Mouse (Mus musculus) bone marrow macrophage, adult 2 months (primary cell): ENCODE results near the gene Disc1. TPM values are rescaled to one million over a fixed set of nuclear protein-coding genes. Genes with fewer than 3 reads are reported as not detected.

ENCODE experiments used
- H3K27ac ChIP-seq: 2 replicates; pipeline ENCODE4 v1.5.1; 2012; ENCODE audit warnings: low read depth, low read length; ENCODE audit not compliant: insufficient read depth
- H3K4me1 ChIP-seq: 2 replicates; pipeline ENCODE4 v1.6.1; 2012; ENCODE audit warnings: low read length; ENCODE audit not compliant: control insufficient read depth, insufficient read depth
- H3K4me3 ChIP-seq: 2 replicates; pipeline ENCODE4 v1.5.1; 2012; ENCODE audit warnings: mild to moderate bottlenecking, low read length, moderate library complexity; ENCODE audit not compliant: insufficient read depth
- CTCF ChIP-seq: IDR thresholded peaks from 2 replicates; pipeline ENCODE4 v1.5.1; 2012; ENCODE audit warnings: low read depth, mild to moderate bottlenecking, low read length, moderate library complexity
- POLR2A ChIP-seq: IDR thresholded peaks from 2 replicates; pipeline ENCODE4 v1.6.1; 2012; ENCODE audit warnings: mild to moderate bottlenecking, low read depth, low read length, borderline replicate concordance
- polyA plus RNA-seq: library from polyadenylated mRNA; stranded (reverse); fragments of >200 nt; gene quantifications from 2 replicates; pipeline ENCODE4 v1.2.4, GENCODE M21; 2012; ENCODE audit not compliant: missing spikeins, insufficient read depth, insufficient read length

The Disc1 gene
- polyA plus RNA-seq, 1 experiment: 2.8 TPM

GRCm38 (mm10) chr8:125254188-125255005 lies 200.4 kb downstream of the Disc1 start:
- peaks cover 11% of the 10 kb centered on the region for H3K4me1 ChIP-seq
- peak overlapping the region; percentile 51 for H3K4me3 ChIP-seq
- TF ChIP-seq CTCF (no peak), POLR2A (no peak)
- no peak overlapping the region for H3K27ac ChIP-seq

- TF ChIP-seq POLR2A (no peak), CTCF (no peak)
These were observed 201.2 kb downstream of the Disc1 start for GRCm38 (mm10) chr8:125255006-125255685.

GRCm38 (mm10) chr8:125257660-125258059 lies 203.7 kb downstream of the Disc1 start:
- peaks cover 11% of the 10 kb centered on the region for H3K4me1 ChIP-seq
- TF ChIP-seq CTCF (no peak), POLR2A (no peak)
- no peak overlapping the region for H3K27ac ChIP-seq
- H3K4me3 ChIP-seq: no peak overlapping the region

More at GRCm38 (mm10) chr8:125255006-125255685, 201.2 kb downstream of the Disc1 start:
- Histone ChIP-seq H3K4me3 (peak overlapping the region; percentile 15; the same call in 1 of the 2 replicates), H3K27ac (no peak overlapping the region), H3K4me1 (peaks cover 11% of the 10 kb centered on the region)

- H3K4me3 ChIP-seq: no peak overlapping the region
- peaks cover 11% of the 10 kb centered on the region for H3K4me1 ChIP-seq
- no peak overlapping the region for H3K27ac ChIP-seq
- TF ChIP-seq POLR2A (no peak), CTCF (no peak)
These were observed 205.0 kb downstream of the Disc1 start for GRCm38 (mm10) chr8:125258806-125259500.

GRCm38 (mm10) chr8:125268181-125268705 lies 214.2 kb downstream of the Disc1 start:
- TF ChIP-seq POLR2A (no peak), CTCF (no peak)
- Histone ChIP-seq H3K4me3 (no peak overlapping the region), H3K27ac (no peak overlapping the region), H3K4me1 (peaks cover 6% of the 10 kb centered on the region)

- TF ChIP-seq POLR2A (no peak), CTCF (no peak)
- H3K4me1 ChIP-seq: peaks cover 6% of the 10 kb centered on the region
- no peak overlapping the region for H3K27ac ChIP-seq
- H3K4me3 ChIP-seq: no peak overlapping the region
These were observed 216.3 kb downstream of the Disc1 start for GRCm38 (mm10) chr8:125270292-125270691.

- TF ChIP-seq POLR2A: no peak
- TF ChIP-seq CTCF: no peak
- Histone ChIP-seq H3K27ac (no peak overlapping the region), H3K4me3 (no peak overlapping the region), H3K4me1 (peaks cover 6% of the 10 kb centered on the region)
These were observed 217.4 kb downstream of the Disc1 start for GRCm38 (mm10) chr8:125271357-125271756.

- Histone ChIP-seq H3K4me1 (peaks cover 10% of the 10 kb centered on the region), H3K4me3 (no peak overlapping the region), H3K27ac (no peak overlapping the region)
- no peak for TF ChIP-seq POLR2A
- TF ChIP-seq CTCF: no peak
These were observed 218.3 kb downstream of the Disc1 start for GRCm38 (mm10) chr8:125272089-125272866.
